Mouse (Mus musculus) MN1 (cell line): ENCODE results near the gene Abl1.

ENCODE experiments used
- DNase-seq: peaks from one replicate; pipeline ENCODE4 v3.0.0-alpha.2; 2016; ENCODE audit warnings: low spot score

Gene Abl1

DNA sequence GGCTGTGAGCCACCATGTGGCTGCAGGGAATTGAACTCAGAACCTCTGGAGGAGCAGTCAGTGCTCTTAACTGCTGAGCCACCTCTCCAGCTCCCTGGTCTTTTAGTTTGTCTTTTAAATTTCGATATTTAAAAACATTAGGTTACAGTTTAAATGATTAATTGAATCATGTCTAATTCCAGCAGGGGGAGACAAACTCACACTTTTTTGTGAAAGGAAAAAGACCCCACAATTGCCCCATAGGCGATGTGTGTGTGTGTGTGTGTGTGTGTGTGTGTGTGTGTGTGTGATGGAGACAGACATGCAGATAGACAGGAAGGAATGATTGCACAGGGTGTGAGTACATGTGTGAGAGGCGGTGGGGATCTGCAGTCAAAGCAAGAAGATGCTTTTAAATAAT, 100.1 kb downstream of the Abl1 start:
- no peak for DNase-seq

- no peak for DNase-seq
Measured at GRCm38 (mm10) chr2:31789215-31789614, 101.0 kb downstream of the Abl1 start.

- no peak for DNase-seq
Measured at GRCm38 (mm10) chr2:31790728-31791251, 102.6 kb downstream of the Abl1 start.

DNA sequence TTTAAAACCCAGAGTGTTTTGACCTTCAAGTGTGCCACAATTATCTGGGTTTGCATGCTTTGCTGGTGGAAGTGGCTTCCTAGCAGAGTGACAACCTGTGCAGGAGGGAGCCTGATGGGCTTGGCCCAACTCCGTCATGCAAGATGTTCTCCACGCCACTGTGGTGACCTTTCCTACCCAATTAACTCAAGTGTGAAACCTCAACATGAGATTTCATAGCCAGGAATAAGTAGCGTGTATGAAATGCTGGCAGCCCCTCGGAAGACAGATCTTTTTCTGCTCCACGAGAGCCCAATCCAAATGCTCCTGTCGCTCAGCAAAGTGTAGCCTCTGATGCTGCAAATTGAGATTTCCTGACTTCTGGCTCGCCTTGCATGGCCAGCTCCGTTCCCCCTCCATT, 103.1 kb downstream of the Abl1 start:
- no peak for DNase-seq

- no peak for DNase-seq
Measured at GRCm38 (mm10) chr2:31792611-31793010, 104.4 kb downstream of the Abl1 start.

- no peak for DNase-seq
Measured at GRCm38 (mm10) chr2:31796943-31797342, 108.8 kb downstream of the Abl1 start.

DNA sequence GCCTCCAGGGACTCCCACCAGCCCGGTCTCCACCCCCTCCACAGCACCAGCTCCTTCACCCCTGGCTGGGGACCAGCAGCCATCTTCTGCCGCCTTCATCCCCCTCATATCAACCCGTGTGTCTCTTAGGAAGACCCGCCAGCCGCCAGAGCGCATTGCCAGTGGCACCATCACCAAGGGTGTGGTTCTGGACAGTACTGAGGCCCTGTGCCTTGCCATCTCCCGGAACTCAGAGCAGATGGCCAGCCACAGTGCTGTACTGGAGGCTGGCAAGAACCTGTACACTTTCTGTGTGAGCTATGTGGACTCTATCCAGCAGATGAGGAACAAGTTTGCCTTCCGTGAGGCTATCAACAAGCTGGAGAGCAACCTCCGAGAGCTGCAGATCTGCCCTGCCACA, 113.2 kb downstream of the Abl1 start:
- no peak for DNase-seq

DNA sequence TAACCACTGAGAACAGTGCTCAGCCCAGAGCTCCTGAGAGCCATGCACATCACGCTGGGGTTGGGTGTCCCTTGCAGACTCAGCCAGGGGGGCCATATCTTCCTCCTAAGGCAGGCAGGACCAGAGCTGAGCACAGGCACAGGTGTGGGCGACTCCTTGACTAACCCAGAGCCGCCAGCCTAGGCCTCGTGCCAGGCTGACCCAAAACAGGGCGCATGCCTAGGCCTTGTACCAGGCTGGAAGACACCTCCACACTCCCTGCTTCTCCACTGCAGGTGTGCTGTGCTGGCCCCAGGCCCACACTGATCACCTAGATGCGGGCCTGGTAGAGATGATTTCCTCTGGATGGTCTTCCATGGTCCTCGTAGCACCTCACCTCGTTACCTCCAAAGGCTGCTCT, 114.6 kb downstream of the Abl1 start:
- DNase-seq = no peak

DNA sequence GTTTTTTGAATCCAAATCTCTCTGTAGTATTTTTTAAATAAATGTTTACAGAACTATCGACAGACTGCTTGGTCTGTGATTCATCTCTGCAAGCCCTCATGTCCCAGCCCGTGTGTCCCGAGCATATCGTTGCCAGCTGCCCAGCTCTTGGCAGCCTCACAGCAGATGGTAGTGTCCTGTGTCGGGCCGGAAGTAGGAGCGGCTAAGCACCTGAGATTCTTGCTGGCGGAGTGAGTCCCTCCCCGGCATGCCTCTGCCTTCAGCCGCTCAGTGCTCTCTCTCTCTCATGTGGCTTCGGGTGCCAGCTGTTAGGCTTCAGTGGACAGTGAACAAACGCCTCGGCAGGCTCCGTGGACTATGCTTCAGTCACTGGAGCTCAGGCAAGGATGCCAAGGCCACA, 115.3 kb downstream of the Abl1 start:
- no peak for DNase-seq

DNA sequence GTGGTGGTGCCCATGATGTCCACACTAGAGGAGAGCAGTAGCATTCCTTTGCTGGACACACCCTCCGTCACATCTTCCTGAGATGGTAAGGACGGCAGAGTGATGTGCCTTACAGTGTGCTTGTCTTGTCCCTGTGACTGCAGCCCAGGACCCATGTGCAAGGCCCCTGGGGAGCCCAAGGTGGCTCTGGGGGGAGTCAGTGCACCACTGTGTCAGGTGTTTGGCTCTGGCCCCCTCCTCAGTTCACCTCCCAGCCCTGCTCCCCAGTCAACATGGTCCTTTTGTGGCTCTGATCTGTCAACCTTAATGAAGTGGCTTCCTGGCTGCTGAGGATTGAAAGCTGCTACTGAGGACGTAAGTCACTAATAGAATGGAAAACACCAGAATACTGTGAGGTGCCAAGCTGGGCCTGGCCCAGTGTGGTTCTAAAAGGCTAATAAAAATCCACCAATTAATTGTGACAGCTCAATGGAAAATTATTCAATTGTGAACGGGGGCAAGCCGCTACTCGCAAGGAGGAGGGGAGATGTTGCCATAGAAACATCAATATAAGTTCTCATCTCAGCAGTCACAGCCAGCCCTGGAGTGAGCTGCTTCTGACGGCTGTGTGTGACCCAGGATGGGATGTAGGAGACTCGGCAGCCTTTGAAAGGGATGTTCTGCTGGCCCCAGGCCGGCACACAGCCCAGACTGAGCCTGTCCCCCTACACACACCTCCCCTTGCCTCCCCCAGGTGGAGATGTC, 118.6 kb downstream of the Abl1 start:
- DNase-seq = no peak

DNA sequence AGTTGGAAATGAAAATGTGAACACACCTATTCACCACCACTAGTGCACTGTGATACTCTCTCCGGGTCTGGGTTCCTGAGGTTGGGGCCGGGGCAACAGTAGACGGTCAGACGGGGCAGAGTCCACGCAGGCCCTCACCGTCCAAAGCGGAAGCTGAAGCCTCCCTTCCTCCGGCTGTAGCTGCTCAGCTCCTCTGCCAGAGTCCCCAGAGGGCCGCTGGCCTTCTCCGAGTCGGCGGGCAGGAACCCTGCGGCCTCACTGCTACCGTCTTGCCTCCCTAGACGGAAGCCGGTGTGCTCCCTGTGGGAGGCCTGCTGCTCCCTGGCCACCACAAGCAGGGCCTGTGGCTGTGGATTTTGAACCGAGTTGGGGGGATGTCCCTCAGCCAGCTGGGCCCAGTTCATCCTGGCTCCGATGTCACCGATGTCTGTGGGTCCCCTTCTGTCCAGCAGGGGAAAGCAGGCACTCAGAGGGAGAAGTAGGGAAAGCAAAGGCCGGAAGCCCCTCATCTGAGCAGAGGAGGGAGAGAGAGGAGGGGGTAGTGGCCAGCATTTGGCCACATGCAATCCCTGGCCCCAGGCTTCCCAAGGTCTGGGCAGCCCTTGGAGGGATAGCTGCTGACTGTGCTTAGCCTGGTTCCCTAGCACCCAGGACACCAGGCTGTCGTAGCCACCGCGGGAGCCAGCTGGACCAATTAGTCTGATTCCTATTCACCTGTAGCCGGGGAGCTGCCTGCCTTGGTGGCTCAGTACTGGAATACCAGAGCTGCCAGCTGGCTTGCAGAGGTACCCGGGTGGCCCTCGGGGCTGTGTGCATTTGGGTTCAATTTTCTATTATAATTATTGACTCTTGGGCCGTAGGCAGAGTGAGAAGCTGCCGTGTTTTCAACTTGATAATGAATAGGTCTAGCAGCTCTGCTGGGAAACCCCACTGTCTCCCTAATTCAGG, 120.5 kb downstream of the Abl1 start:
- no peak for DNase-seq

DNA sequence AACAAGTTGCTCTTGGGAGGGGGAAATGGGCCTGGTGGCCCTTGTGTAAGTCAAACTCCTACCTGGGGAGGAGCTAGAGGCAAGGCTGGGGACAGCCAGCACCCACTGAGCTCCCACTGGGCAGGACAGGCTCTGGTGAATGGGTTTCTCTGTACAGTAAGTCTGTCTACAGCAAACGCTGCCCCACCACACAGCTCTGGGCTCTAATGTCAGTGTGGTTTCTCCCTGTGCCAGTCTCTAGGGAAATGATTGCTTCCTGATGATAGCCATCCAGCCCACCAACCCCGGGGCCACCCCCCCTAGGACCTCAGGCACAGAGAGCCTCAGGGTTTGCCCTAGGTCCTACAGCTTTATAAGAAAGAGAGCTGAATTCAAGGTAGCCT, 121.2 kb downstream of the Abl1 start:
- no peak for DNase-seq

DNA sequence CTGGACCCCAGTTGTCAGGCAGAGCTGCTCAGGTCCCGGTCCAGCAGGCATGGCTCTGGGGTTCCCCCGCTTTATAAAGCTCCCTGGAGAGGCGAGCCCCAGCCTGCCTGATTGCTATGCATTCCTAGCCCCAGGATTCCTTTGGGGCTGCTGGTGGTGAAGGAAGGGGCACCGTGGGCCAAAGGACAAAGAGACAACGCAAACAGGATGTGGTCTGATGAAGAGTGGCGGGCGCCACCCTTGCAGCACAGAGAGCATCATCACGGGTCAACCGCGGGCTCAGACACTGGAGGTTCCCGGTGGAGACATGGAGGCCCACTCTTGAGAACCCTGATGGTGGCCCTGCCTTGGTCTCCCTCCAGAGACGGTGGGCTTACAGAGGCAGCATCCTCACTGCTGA, 122.3 kb downstream of the Abl1 start, which contains the start of gene Qrfp:
Gene Qrfp, minus strand, starts transcription at position 137 of the 400 bp plus-strand sequence.
- no peak for DNase-seq

DNA sequence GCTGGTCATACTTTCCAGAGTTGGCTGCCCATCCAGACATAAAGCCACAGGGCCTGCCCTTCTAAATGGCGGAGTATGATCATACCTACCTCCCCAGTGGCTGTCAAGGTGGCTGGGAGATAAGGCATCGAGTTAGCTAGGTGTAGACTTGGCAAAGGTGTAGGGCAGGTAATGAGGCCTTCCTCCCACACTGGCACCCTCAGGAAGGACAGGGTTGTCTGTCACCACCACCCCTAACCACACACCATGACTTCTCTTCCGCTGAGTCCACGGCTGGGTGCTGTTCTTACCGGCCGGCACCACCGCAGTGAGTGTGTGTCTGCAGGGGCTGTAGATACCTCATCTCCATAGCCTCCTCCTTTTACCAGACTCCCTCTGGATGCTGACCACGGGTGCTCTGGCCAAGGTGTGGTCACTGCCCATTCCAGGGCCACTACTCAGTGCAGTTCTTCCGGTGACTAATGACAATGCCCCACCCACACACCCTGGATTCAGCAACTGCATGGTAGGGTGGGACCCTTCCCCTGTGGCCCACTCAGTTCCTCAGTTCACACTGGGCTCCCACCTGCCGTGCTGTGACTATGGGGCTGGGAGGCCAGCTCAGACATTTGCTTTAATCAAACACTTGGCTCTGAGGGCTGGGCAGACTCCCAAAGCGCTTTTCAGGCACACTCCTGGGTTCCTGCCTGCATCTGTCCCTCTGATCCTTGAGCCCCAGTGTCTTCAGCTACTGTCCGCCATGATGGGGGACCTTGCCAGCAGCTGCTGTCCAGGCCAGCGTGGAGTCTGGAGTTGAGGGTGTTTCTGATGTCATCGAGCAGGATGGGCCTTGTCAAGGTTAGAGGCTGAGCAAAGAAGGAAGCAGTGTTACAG, 123.1 kb downstream of the Abl1 start:
- DNase-seq = no peak

DNA sequence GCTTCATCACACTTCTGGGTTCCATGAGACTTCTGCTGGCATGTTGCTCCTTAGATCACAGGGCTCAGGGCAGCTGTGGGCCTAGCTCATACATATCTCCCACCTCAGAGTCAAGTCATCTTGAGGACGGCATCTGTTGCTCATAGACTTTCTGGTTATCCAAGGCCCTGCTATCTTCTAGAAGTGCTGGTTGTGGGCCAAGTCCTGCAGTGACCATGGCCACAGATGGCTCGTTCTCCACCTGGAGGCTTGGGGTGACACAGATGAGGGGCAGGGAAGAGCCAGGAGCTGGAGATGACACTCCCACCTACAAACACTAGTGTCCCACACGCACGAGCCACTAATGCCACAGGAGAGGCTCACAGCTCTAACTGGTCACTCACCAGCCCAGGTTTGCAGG, 125.5 kb downstream of the Abl1 start:
- DNase-seq = no peak

DNA sequence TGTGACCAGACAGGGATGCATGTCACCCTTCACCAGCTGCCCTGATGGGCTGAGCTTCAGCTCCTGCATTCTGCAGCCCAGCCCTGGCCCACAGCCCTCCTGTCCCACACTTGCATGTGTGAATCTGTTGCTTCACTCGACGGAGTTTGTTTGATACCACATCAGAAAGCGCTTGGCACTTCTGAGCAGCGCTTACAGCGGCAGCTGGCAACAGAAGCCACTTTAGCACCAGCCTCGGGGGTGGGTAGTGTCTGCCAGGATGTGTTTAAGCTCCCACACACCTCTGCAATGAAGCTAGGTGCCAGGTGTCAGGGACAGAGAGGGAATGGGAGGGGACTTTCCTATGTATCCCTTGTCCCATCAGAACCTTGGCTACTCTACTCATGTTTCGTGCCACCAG, 126.5 kb downstream of the Abl1 start:
- DNase-seq = no peak

GRCm38 (mm10) chr2:31815367-31815766, 127.2 kb downstream of the Abl1 start:
- peak; percentile 66 for DNase-seq

DNA sequence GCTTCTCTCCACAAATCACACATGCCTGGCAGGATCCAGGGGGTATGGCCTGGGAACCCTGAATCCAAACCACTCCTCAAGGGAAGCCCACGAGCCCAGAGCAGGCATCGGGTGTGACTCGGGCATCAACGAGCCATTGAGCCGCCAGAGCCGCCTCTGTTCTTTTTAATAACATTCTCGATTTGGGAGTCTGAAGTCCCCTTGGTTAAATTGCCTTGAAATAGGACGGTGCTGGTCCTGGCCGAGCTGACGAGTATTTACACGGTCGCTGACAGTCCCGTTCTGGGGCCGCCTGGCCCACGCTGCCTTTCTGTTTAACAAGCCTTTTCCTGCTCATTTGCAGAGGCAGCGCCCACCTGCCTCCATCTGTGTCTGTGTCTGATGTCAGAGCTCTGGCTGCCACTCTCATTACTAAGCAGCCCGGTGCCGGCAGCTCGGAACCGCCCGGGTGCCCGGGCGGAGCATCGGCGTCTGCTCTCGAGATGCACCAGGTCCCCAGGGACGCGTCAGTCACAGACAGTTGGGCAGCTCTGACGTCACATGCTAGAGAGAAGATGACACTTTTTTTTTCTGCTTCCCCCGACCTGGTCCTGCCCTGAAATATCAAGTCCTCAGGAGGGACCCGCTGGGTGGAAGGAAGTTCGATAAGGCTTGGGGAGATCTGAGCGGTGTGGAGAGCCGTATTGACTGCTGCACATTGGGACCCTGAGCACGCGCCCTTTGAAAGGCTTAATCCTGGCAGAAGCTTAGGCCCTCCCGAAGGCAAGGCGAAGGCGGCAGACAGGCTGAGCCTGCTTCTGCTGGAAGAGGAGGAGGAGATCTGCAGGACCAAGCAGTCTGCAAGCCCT, 134.6 kb downstream of the Abl1 start:
- peak; percentile 83 for DNase-seq

DNA sequence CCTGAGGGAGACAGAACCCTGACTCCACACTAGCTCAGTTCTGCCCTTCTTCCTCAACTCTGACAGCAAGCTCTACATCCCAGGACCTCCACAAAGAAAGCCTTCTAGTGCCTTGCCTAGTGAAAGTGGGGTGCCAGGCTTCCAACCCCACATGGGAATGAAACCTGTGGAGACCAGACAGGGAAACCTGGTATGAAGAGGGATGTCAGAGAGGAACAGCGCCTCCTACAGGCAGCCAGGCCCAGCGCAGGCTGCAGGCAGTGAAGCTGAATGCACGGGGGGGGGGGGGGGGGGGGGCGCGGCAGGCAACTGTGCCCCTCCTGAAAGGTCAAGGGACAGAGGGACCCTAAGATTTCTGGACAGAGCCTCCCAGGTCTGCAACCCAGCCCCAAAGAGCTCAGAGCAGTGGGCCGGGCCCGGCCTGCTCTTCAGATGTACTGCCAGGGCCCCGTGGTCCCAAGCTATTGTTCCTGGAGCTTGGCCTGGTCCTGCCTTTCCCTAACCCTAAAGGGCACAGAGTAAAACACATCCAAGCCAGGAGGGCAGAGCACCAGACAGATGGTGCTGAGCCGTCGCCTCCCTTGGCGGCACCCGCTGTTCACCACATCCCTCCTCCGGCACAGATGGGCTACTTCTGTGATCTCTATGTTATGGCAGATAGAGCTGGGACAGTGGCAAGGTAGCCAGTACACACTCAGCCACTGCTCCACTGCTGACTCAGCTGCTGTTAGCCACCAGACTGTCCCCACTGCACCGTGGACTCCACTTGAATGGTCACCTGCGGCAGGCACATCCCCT, 136.0 kb downstream of the Abl1 start:
- no peak for DNase-seq

- DNase-seq = no peak
Measured at GRCm38 (mm10) chr2:31825469-31825911, 137.3 kb downstream of the Abl1 start.
